Mouse (Mus musculus) intestine, embryonic 16.5 days (tissue): ENCODE measurements around the gene Wdr45b. TPM values are rescaled to one million over a fixed set of nuclear protein-coding genes. Genes with fewer than 3 reads are reported as not detected.
"Not testable (repeated sequence)": the region's sequence is repeated elsewhere in the genome, so short reads cannot be mapped to it uniquely, and the experiment has no call there.

Experiments
- ATAC-seq: fragments of 200-750 bp; cut with Nextera tagmentation; 2 replicates; pipeline ENCODE4 v1.8.0; 2017; ENCODE audit warnings: moderate TSS enrichment, moderate library complexity
- H3K27ac ChIP-seq: fragments of 300-500 bp; sonication (generic); 2 replicates; pipeline ENCODE4 v1.5.1; 2014; ENCODE audit warnings: mild to moderate bottlenecking, low read length
- H3K27me3 ChIP-seq: fragments of 300-500 bp; sonication (generic); replicated peaks from 2 replicates; pipeline ENCODE4 v1.6.1; 2014; ENCODE audit warnings: low read length, control low read depth, mixed read lengths; ENCODE audit not compliant: control insufficient read depth, insufficient read depth
- H3K36me3 ChIP-seq: fragments of 300-500 bp; sonication (generic); 2 replicates; pipeline ENCODE4 v1.6.1; 2014; ENCODE audit warnings: low read length, control low read depth; ENCODE audit not compliant: control insufficient read depth, insufficient read depth
- H3K4me1 ChIP-seq: fragments of 300-500 bp; sonication (generic); 2 replicates; pipeline ENCODE4 v1.6.1; 2014; ENCODE audit warnings: low read length, control low read depth, mixed read lengths; ENCODE audit not compliant: control insufficient read depth, insufficient read depth
- H3K4me2 ChIP-seq: fragments of 300-500 bp; sonication (generic); 2 replicates; pipeline ENCODE4 v1.6.1; 2014; ENCODE audit warnings: low read depth, low read length, control low read depth
- H3K4me3 ChIP-seq: fragments of 300-500 bp; sonication (generic); 2 replicates; pipeline ENCODE4 v1.5.1; 2014; ENCODE audit warnings: mild to moderate bottlenecking, low read length
- H3K9ac ChIP-seq: fragments of 300-500 bp; sonication (generic); 2 replicates; pipeline ENCODE4 v1.6.1; 2014; ENCODE audit warnings: low read depth, low read length
- H3K9me3 ChIP-seq: fragments of 300-500 bp; sonication (generic); 2 replicates; pipeline ENCODE4 v1.6.1; 2016; ENCODE audit warnings: low read length, control low read depth; ENCODE audit not compliant: control insufficient read depth
- WGBS: fragments of 180-500 bp; shearing (Covaris S2); extraction: QIAGEN DNeasy Blood & Tissue Kit; methylation state at CpG from one replicate; pipeline ENCODE4 v1.1.7; 2014; 5-methylcytosine and 5-hydroxymethylcytosine counted together
- polyA plus RNA-seq: library from polyadenylated mRNA; unstranded; fragments of >200 nt; fragmentation: Nextera tagmentation; extraction: Ambion mirVana; gene quantifications from 2 replicates; pipeline ENCODE4 v1.2.1, GENCODE M21; 2015

Wdr45b gene
- polyA plus RNA-seq, 1 experiment from 2014 or later: 80.6 TPM

DNA sequence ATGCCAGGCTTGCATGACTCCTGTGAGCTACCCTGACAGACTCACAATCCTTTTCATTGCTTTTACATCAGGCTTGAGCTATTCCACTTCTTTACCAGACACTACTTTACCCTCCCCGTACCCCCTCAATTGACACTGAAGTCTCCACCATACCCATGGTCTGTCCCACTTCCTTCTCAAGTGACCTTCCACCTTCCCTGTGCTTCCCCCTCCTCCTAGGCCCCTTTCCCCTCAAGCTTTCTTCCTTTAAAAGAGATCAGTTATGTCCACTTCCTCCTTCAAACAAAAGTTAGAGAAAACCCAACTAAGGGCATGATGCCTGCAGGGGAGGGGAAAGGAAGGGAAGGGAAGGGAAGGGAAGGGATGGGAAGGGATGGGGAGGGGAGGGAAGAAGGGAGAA lies 14.0 kb downstream of the Wdr45b start:
- Histone ChIP-seq H3K27ac (no peak overlapping the region), H3K9me3 (no peaks in the 10 kb centered on the region), H3K4me2 (no peak overlapping the region), H3K4me1 (0 out of 2 replicates have a peak, but pooled peaks cover 2% of the 10 kb centered on the region), H3K36me3 (0 out of 2 replicates have a peak, but pooled peaks cover 3% of the 10 kb centered on the region), H3K4me3 (no peak overlapping the region), H3K27me3 (no peaks in the 10 kb centered on the region), H3K9ac (no peak overlapping the region)
- WGBS: 76% methylated on average over 1 of the region's 1 CpGs
- ATAC-seq: no peak

DNA sequence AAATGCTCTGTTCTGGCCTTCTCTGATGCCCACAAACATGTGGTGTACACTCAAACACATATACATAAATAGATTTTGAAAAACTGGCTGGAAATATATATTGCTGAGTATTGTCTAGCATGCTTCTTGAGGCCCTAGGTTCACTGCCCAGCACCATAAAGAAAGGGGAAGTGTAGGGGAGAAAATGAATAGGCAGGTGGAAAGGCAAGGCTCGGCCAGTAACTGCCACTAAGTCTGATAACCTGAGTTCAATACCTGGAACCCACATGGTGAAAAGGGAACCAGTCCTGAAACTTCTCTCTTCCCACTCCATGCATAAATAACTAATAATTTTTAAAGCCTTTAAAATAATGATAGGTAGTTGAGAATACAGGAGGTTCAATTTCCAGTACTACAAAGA lies 14.6 kb downstream of the Wdr45b start:
- WGBS: 79% methylated on average over 1 of the region's 1 CpGs
- H3K27ac ChIP-seq: no peak overlapping the region
- ATAC-seq: no peak
- no peak overlapping the region for H3K4me2 ChIP-seq
- H3K4me3 ChIP-seq: no peak overlapping the region
- H3K9ac ChIP-seq: no peak overlapping the region
- 0 out of 2 replicates have a peak, but pooled peaks cover 3% of the 10 kb centered on the region for H3K36me3 ChIP-seq
- no peaks in the 10 kb centered on the region for H3K27me3 ChIP-seq
- no peaks in the 10 kb centered on the region for H3K9me3 ChIP-seq
- 0 out of 2 replicates have a peak, but pooled peaks cover 2% of the 10 kb centered on the region for H3K4me1 ChIP-seq

DNA sequence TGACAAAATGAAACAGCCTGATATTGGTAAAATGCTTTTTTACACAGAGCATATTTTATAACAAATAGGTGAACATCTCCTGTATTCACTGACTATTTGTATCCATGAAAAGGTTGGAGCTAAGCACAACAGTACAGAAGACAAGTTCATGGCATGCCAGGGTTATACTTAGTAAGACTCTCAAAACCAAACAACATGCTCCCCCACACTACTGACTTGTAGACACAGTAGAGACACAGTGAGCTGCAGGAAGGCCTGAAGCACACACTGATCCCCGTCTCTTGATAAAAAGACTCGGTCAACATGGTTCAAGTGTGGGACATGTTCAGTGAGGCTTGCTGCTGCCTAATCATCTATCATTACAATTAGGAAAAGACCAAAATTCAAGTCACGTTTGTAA lies 22.6 kb downstream of the Wdr45b start:
- H3K9me3 ChIP-seq: no peaks in the 10 kb centered on the region
- H3K4me1 ChIP-seq: no peaks in the 10 kb centered on the region
- H3K4me2 ChIP-seq: no peak overlapping the region
- H3K9ac ChIP-seq: no peak overlapping the region
- H3K27ac ChIP-seq: no peak overlapping the region
- ATAC-seq: no peak
- WGBS: 93% methylated on average over 3 of the region's 3 CpGs
- H3K27me3 ChIP-seq: no peaks in the 10 kb centered on the region
- H3K36me3 ChIP-seq: peaks cover 17% of the 10 kb centered on the region
- H3K4me3 ChIP-seq: no peak overlapping the region

DNA sequence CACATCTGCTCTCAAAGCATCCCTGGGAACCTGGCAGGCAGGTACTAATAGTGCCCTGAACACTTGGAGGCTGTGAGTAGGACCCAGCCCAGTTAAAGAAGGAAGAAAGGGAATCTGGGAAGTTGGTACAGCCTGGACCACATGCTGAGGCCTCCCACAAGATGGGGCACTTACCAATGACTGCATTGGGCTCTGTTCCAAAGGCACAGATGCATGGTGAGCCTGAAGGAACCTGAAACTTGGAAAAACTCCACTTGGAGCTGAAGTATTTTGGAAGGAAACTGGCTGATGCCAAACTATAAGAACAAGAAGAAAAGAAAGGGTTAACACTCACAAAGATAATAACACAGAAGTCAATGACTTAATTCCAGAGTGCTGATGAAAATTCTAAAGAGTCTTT lies 25.6 kb downstream of the Wdr45b start:
- no peak for ATAC-seq
- Histone ChIP-seq H3K36me3 (peaks cover 20% of the 10 kb centered on the region), H3K4me3 (no peak overlapping the region), H3K9ac (no peak overlapping the region), H3K27ac (no peak overlapping the region), H3K4me1 (no peaks in the 10 kb centered on the region), H3K4me2 (no peak overlapping the region), H3K9me3 (no peaks in the 10 kb centered on the region), H3K27me3 (no peaks in the 10 kb centered on the region)

DNA sequence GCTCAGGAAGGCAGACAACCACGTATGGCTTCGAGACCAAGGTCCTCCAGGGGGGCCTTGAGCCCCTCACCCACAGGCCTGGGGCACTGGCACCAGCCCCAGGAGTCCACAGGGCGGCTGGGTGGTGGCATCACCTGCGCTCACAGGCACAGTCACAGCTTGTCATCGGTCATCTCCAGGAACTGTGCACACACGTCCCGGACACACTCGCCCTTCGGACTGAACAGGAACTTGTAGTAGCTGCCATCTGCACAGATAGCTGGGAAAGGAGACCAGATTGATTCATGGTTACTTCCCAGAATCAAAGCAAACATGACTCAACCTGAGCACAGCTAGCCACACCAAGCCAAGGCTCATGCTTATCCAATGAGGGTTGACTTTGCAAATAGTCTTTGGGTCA lies 26.0 kb downstream of the Wdr45b start:
- Histone ChIP-seq H3K4me2 (no peak overlapping the region), H3K36me3 (peaks cover 20% of the 10 kb centered on the region; the same call in 1 of the 2 replicates), H3K4me3 (no peak overlapping the region), H3K4me1 (no peaks in the 10 kb centered on the region), H3K27ac (no peak overlapping the region), H3K9ac (no peak overlapping the region), H3K9me3 (no peaks in the 10 kb centered on the region), H3K27me3 (no peaks in the 10 kb centered on the region)
- WGBS: 95% methylated on average over 9 of the region's 9 CpGs
- ATAC-seq: no peak

DNA sequence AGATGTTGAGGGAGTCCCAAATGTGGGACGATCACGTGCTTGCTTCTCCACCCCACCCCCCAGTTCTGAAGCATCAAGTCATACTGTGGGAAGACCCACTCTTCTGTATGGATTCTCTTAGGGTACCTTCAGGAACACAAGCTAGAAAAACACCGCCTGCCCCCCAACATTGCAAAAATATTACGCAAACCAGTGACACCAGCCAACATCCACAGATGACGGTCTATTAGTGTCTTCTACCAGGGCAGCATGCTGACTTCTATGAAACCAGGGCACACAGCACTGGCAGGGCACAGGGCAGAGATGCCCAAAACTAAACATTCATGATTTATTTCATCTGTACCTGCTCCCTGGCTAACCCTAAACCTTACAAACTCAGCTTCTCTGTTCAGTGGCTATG lies 27.6 kb downstream of the Wdr45b start:
- 96% methylated on average over 5 of the region's 5 CpGs for WGBS
- H3K27ac ChIP-seq: no peak overlapping the region

DNA sequence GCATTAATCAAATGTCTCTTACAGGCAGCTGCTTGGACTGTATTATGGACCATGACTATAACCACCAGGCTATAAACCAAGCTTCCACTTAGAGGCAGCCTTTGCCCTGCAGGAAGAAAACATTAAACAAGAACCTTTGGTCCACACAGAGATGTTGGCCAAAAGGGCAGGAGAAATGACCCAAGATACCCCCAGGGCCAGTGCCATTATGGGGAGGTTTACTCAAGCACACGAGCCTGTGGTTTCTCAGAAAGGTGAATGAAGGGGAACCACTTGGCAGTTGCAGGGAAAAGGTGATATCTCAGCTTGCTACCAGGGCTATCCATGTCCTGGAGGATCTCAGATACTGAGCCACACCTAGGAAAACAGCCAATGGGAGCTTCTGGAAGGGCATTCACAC lies 28.2 kb downstream of the Wdr45b start:
- ATAC-seq: no peak
- H3K9me3 ChIP-seq: no peaks in the 10 kb centered on the region; the same call in 1 of the 2 replicates
- H3K9ac ChIP-seq: no peak overlapping the region
- no peak overlapping the region for H3K27ac ChIP-seq
- peaks cover 20% of the 10 kb centered on the region; the same call in 1 of the 2 replicates for H3K36me3 ChIP-seq
- WGBS: 62% methylated on average over 1 of the region's 1 CpGs
- H3K4me1 ChIP-seq: no peaks in the 10 kb centered on the region
- H3K4me2 ChIP-seq: no peak overlapping the region
- H3K4me3 ChIP-seq: no peak overlapping the region
- no peaks in the 10 kb centered on the region for H3K27me3 ChIP-seq

More for the DNA sequence above, 27.6 kb downstream of the Wdr45b start:
- no peak overlapping the region for H3K9ac ChIP-seq
- no peaks in the 10 kb centered on the region for H3K27me3 ChIP-seq
- no peaks in the 10 kb centered on the region for H3K9me3 ChIP-seq
- H3K4me1 ChIP-seq: no peaks in the 10 kb centered on the region
- H3K4me3 ChIP-seq: no peak overlapping the region
- H3K36me3 ChIP-seq: peaks cover 20% of the 10 kb centered on the region; the same call in 1 of the 2 replicates
- ATAC-seq: no peak
- no peak overlapping the region for H3K4me2 ChIP-seq

DNA sequence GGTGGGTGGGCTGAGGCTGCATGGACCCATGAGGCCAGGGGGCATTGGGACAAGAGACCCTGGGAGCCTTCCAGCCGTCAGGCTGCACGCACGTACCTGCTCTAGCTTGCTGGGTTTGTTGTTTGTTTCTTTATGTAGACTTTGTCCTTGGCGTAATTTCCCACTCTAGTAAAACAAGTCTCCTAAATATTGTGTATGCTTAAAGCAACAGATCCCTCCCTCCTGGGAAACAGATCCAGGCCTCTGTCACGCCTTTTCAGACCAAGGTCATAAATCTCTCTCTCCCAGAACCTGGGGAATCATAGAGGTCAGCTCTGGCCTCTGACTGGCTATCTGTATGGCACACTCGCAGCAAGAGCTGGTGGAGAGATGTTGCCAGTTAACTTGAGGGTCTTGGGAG lies 46.5 kb downstream of the Wdr45b start:
- H3K4me1 ChIP-seq, H3K4me3 ChIP-seq, ATAC-seq, H3K4me2 ChIP-seq, H3K9ac ChIP-seq, H3K27ac ChIP-seq, H3K9me3 ChIP-seq, H3K27me3 ChIP-seq: not testable (repeated sequence)
- H3K36me3 ChIP-seq: peaks cover 22% of the 10 kb centered on the region
- 79% methylated on average over 6 of the region's 6 CpGs for WGBS

DNA sequence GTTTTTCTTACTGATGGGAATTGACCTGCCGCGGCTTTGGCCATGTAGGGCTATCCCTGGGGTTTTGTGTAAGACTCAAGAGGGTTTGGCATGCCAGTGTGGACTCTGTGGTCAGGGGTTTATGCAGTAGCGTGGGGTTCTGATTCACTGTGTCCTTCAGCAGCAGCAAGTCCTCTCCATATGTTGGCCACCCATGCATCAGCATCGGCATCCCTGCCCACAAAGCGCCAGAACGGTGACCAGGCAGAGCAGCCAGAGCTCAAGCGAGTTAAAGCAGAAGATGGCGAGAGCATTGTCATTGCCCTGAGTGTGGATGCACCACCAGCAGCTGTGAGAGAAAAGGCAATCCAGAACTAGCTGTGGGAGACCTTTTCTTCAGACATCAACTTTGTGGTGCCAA lies 47.6 kb downstream of the Wdr45b start:
- ATAC-seq: no peak
- Histone ChIP-seq H3K9me3 (peaks cover 6% of the 10 kb centered on the region; the same call in 1 of the 2 replicates), H3K4me3 (no peak overlapping the region), H3K4me1 (no peaks in the 10 kb centered on the region), H3K27ac (no peak overlapping the region), H3K9ac (no peak overlapping the region), H3K4me2 (no peak overlapping the region), H3K27me3 (no peaks in the 10 kb centered on the region), H3K36me3 (peaks cover 25% of the 10 kb centered on the region)
- WGBS: 95% methylated on average over 8 of the region's 8 CpGs

DNA sequence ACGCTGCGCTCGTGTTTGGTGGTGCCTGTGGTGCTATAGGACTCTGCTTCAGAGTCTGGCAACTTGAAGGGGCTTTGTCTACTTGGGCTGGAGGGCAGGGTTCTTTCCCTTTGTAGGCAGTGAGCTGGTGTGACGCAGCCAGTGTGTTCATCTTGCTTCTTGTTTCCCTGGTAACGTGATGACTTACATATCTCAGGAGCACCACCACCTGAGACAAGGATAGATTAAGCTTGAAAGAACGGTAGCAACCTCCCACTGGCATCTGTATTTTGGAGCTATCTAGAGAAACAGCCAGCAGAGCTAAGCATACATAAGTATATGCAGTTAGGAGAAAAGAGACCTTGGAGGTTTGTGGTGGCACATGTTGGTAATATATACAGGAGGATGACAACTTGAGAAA lies 48.9 kb downstream of the Wdr45b start:
- Histone ChIP-seq H3K36me3 (peaks cover 24% of the 10 kb centered on the region), H3K4me1 (no peaks in the 10 kb centered on the region), H3K27ac (no peak overlapping the region), H3K9me3 (peaks cover 4% of the 10 kb centered on the region; the same call in 1 of the 2 replicates), H3K4me2 (no peak overlapping the region), H3K4me3 (no peak overlapping the region), H3K9ac (no peak overlapping the region), H3K27me3 (no peaks in the 10 kb centered on the region)
- no peak for ATAC-seq
- 86% methylated on average over 6 of the region's 6 CpGs for WGBS
